ENCODE assay signal across 17 mouse cellular contexts in genomic region chr13:110114870-110115645, GRCm38 (mm10).
A peak's percentile ranks its signal among the peaks of the same experiment; 100 is the strongest.
DNase-seq lines count a peak whose midpoint lies in the region; ATAC-seq and TF ChIP-seq lines count a peak whose summit lies in the region.
"Had no signal": no experiment of that assay in that cellular context is flagged by ENCODE, and none has a peak within 500 bp of the region (broad histone marks: within the 10 kb centered on the region; RNA-seq: fewer than 3 reads in every experiment).

No protein-coding gene starts in this region.

- no peak overlapping the region for H3K4me3 ChIP-seq in lung, embryonic 14.5 days (ENCODE audit: low read depth, low read length)
- H3K4me3 ChIP-seq in hindbrain, embryonic 11.5 days (ENCODE audit: low read depth, low read length), result no peak overlapping the region
- H3K4me3 ChIP-seq in midbrain, embryonic 12.5 days, result no peak overlapping the region
- no peak overlapping the region for H3K4me3 ChIP-seq in neural tube, embryonic 15.5 days (replicated peaks)
- H3K4me3 ChIP-seq: erythroblast, embryonic 14.5 days; heart, adult 2 months; limb, embryonic 15.5 days; myocyte had no signal

- H3K4me2 ChIP-seq in lung, embryonic 14.5 days, result no peak overlapping the region
- H3K4me2 ChIP-seq in hindbrain, embryonic 11.5 days (replicated peaks; ENCODE audit: low read depth, low read length), result no peak overlapping the region
- H3K4me2 ChIP-seq in midbrain, embryonic 12.5 days (replicated peaks), result 0 out of 2 replicates have a peak overlapping the region, but pooled peaks have one; percentile 15
- H3K4me2 ChIP-seq in neural tube, embryonic 15.5 days, result peak overlapping the region; percentile 9; the same call in 1 of the 2 replicates
- H3K4me2 ChIP-seq: limb, embryonic 15.5 days had no signal

- H3K9me3 ChIP-seq in lung, embryonic 14.5 days (ENCODE audit: low read depth, low read length), result no peaks in the 10 kb centered on the region
- H3K9me3 ChIP-seq in hindbrain, embryonic 11.5 days (ENCODE audit: control insufficient read depth, low read length), result no peaks in the 10 kb centered on the region
- H3K9me3 ChIP-seq in midbrain, embryonic 12.5 days, result no peaks in the 10 kb centered on the region
- H3K9me3 ChIP-seq in neural tube, embryonic 15.5 days (replicated peaks), result no peaks in the 10 kb centered on the region
- H3K9me3 ChIP-seq: limb, embryonic 15.5 days had no signal

- no peak overlapping the region for H3K9ac ChIP-seq in lung, embryonic 14.5 days
- no peak overlapping the region for H3K9ac ChIP-seq in hindbrain, embryonic 11.5 days (ENCODE audit: low read depth, low read length)
- H3K9ac ChIP-seq in midbrain, embryonic 12.5 days (replicated peaks), result no peak overlapping the region; the same call in 1 of the 2 replicates
- no peak overlapping the region for H3K9ac ChIP-seq in neural tube, embryonic 15.5 days (replicated peaks)
- H3K9ac ChIP-seq: limb, embryonic 15.5 days had no signal

- ATAC-seq in lung, embryonic 14.5 days (ENCODE audit: insufficient read depth), result no peak
- peak; percentile 90 for ATAC-seq in hindbrain, embryonic 11.5 days (ENCODE audit: low FRiP score)
- peak; percentile 89 for ATAC-seq in midbrain, embryonic 12.5 days (ENCODE audit: low FRiP score, low read depth)
- peak; percentile 78 for ATAC-seq in neural tube, embryonic 15.5 days (ENCODE audit: low FRiP score)
- ATAC-seq: intestine, postnatal 0 days had no signal

- H3K27ac ChIP-seq in lung, embryonic 14.5 days (ENCODE audit: low read depth), result no peak overlapping the region
- H3K27ac ChIP-seq in hindbrain, embryonic 11.5 days (ENCODE audit: low read depth, low read length), result peak overlapping the region; percentile 78
- peak overlapping the region; percentile 68 for H3K27ac ChIP-seq in midbrain, embryonic 12.5 days (replicated peaks)
- H3K27ac ChIP-seq in neural tube, embryonic 15.5 days (replicated peaks), result peak overlapping the region; percentile 69
- H3K27ac ChIP-seq: heart, adult 2 months; limb, embryonic 15.5 days had no signal

- 57% methylated on average over 7 of the region's 7 CpGs for WGBS in lung, embryonic 14.5 days
- WGBS in hindbrain, embryonic 11.5 days, result 31% methylated on average over 7 of the region's 7 CpGs
- 20% methylated on average over 7 of the region's 7 CpGs for WGBS in midbrain, embryonic 12.5 days
- WGBS in neural tube, embryonic 15.5 days, result 19% methylated on average over 7 of the region's 7 CpGs

- H3K27me3 ChIP-seq in lung, embryonic 14.5 days (ENCODE audit: insufficient read depth, low read length), result no peaks in the 10 kb centered on the region
- H3K27me3 ChIP-seq in hindbrain, embryonic 11.5 days (ENCODE audit: control insufficient read depth, insufficient read depth, low read length), result no peaks in the 10 kb centered on the region
- no peaks in the 10 kb centered on the region for H3K27me3 ChIP-seq in midbrain, embryonic 12.5 days
- H3K27me3 ChIP-seq in neural tube, embryonic 15.5 days (replicated peaks), result no peaks in the 10 kb centered on the region
- H3K27me3 ChIP-seq: limb, embryonic 15.5 days had no signal

- peak; percentile 8 for DNase-seq in lung, embryonic 14.5 days
- DNase-seq in lung, postnatal 25 days (ENCODE audit: low spot score), result no peak
- peak; percentile 35 for DNase-seq in hindbrain, embryonic 11.5 days (ENCODE audit: low spot score)
- no peak for DNase-seq in adipocyte (ENCODE audit: low spot score)
- no peak for DNase-seq in frontal cortex, postnatal 10 days (ENCODE audit: low spot score in 2 of 2)
- DNase-seq in adrenal gland, postnatal 10 days, result no peak
- DNase-seq: cerebellum, adult 2 months; heart, adult 2 months; kidney, postnatal 14 days; lung, adult 2 months; thymus, postnatal 14 days had no signal

- TF ChIP-seq CTCF in lung, embryonic 14.5 days (IDR thresholded peaks at IDR 0.05; ENCODE audit: low read depth), result no peak

- H3K4me1 ChIP-seq in lung, embryonic 14.5 days (ENCODE audit: insufficient read depth), result no peaks in the 10 kb centered on the region
- H3K4me1 ChIP-seq in hindbrain, embryonic 11.5 days (replicated peaks; ENCODE audit: control insufficient read depth, insufficient read depth, low read length), result no peaks in the 10 kb centered on the region
- H3K4me1 ChIP-seq in midbrain, embryonic 12.5 days, result peaks cover 26% of the 10 kb centered on the region
- H3K4me1 ChIP-seq in neural tube, embryonic 15.5 days, result peaks cover 21% of the 10 kb centered on the region
- H3K4me1 ChIP-seq: limb, embryonic 15.5 days had no signal

- no peaks in the 10 kb centered on the region for H3K36me3 ChIP-seq in lung, embryonic 14.5 days (ENCODE audit: insufficient read depth)
- H3K36me3 ChIP-seq in hindbrain, embryonic 11.5 days (ENCODE audit: control insufficient read depth, insufficient read depth, low read length), result no peaks in the 10 kb centered on the region
- no peaks in the 10 kb centered on the region for H3K36me3 ChIP-seq in midbrain, embryonic 12.5 days
- H3K36me3 ChIP-seq in neural tube, embryonic 15.5 days, result no peaks in the 10 kb centered on the region
- H3K36me3 ChIP-seq: limb, embryonic 15.5 days had no signal

Comparison
In these comparisons a context has a peak if more than half of its experiments do, and no peak if none do; other contexts are left out.
1. DNase-seq: peak in lung, embryonic 14.5 days (single experiment) and hindbrain, embryonic 11.5 days (single experiment); none in lung, postnatal 25 days (single experiment), adipocyte (single experiment), frontal cortex, postnatal 10 days (0 of 2) and adrenal gland, postnatal 10 days (single experiment).
2. H3K4me2 ChIP-seq: peak in midbrain, embryonic 12.5 days (single experiment) and neural tube, embryonic 15.5 days (single experiment); none in lung, embryonic 14.5 days (single experiment) and hindbrain, embryonic 11.5 days (single experiment).